Comparison of ENCODE assay signal across 9 mouse cellular contexts in the genomic region with DNA sequence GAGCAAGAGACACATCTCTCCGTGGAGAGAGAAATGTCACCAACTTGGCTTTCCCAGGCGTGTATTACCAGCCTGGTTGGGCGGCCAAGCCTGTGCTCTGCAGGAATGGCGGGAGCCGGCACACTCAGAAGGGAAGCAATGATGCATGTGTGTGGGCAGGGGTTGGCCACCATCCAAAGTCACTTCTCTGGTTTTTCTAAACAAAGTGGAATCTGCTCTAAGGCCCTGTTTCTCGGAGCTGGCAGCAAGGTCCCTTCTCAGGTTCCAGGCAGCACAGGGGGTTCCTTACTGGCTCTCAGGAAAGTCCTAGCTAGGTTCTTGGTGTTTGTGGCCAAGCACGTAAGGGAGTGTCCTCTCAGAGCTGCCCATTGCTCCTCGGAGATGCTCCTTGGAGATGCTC. TPM values are rescaled to one million over a fixed set of nuclear protein-coding genes. Genes with fewer than 3 reads are reported as not detected.
DNase-seq lines count a peak whose midpoint lies in the region; ATAC-seq lines count a peak whose summit lies in the region.
"Had no signal": no experiment of that assay in that cellular context is flagged by ENCODE, and none has a peak within 500 bp of the region (broad histone marks: within the 10 kb centered on the region; RNA-seq: fewer than 3 reads in every experiment).

No protein-coding gene starts in this region.

- 60% methylated on average over 8 of the region's 8 CpGs for WGBS in hindbrain, embryonic 14.5 days

- H3K36me3 ChIP-seq in hindbrain, embryonic 14.5 days (replicated peaks; ENCODE audit: control insufficient read depth, insufficient read depth) = no peaks in the 10 kb centered on the region
- H3K36me3 ChIP-seq: hindbrain, embryonic 15.5 days had no signal

- no peak for ATAC-seq in hindbrain, embryonic 14.5 days (ENCODE audit: low FRiP score)

- no peak overlapping the region for H3K4me3 ChIP-seq in hindbrain, embryonic 14.5 days (replicated peaks; ENCODE audit: low read length)
- H3K4me3 ChIP-seq: hindbrain, embryonic 15.5 days; myocyte had no signal

- peak; percentile 42 for DNase-seq in urinary bladder, postnatal 14 days (ENCODE audit: low spot score)
- no peak for DNase-seq in urinary bladder, postnatal 4 days (ENCODE audit: low spot score in 2 of 2)
- peak; percentile 73 to 83 for DNase-seq in cerebellum, postnatal 25 days
- DNase-seq in layer of hippocampus, adult 9-11 months = peak; percentile 60
- no peak for DNase-seq in hindbrain, embryonic 14.5 days (ENCODE audit: low spot score)
- no peak for DNase-seq in retina, postnatal 1 day
- DNase-seq in retina, embryonic 14.5 days (ENCODE audit: low spot score) = no peak

- no peak overlapping the region for H3K4me2 ChIP-seq in hindbrain, embryonic 14.5 days (replicated peaks)
- H3K4me2 ChIP-seq: hindbrain, embryonic 15.5 days had no signal

- no peaks in the 10 kb centered on the region for H3K4me1 ChIP-seq in hindbrain, embryonic 14.5 days (replicated peaks; ENCODE audit: control insufficient read depth, insufficient read depth, low read length)

- no peaks in the 10 kb centered on the region for H3K27me3 ChIP-seq in hindbrain, embryonic 14.5 days (ENCODE audit: control insufficient read depth, insufficient read depth, low read length)
- H3K27me3 ChIP-seq: hindbrain, embryonic 15.5 days had no signal

- no peaks in the 10 kb centered on the region for H3K9me3 ChIP-seq in hindbrain, embryonic 14.5 days (ENCODE audit: control insufficient read depth, low read length)
- H3K9me3 ChIP-seq: hindbrain, embryonic 15.5 days had no signal

- H3K27ac ChIP-seq in hindbrain, embryonic 14.5 days = no peak overlapping the region
- H3K27ac ChIP-seq: hindbrain, embryonic 15.5 days had no signal

- no peak overlapping the region for H3K9ac ChIP-seq in hindbrain, embryonic 14.5 days
- H3K9ac ChIP-seq: hindbrain, embryonic 15.5 days had no signal

RNA-seq across cellular contexts. Expression of a gene that starts 58.2 kb away (rescaled TPM):
- polyA plus RNA-seq in hindbrain, embryonic 14.5 days (2014; fragmentation: Nextera tagmentation; extraction: Ambion mirVana) = 2.9 and 3.3 TPM in 2 replicates

Comparison
In these comparisons a context has a peak if more than half of its experiments do, and no peak if none do; other contexts are left out.
1. DNase-seq: peak in urinary bladder, postnatal 14 days (single experiment), cerebellum, postnatal 25 days (2 of 2) and layer of hippocampus, adult 9-11 months (single experiment); none in urinary bladder, postnatal 4 days (0 of 2), hindbrain, embryonic 14.5 days (single experiment), retina, postnatal 1 day (single experiment) and retina, embryonic 14.5 days (single experiment).